Mouse (Mus musculus): ENCODE data around the gene Prr5l. TPM values are rescaled to one million over a fixed set of nuclear protein-coding genes. Genes with fewer than 3 reads are reported as not detected.

The Prr5l gene
- polyA plus RNA-seq, 1 experiment from 2014 or later, result 40.5 TPM

DNA sequence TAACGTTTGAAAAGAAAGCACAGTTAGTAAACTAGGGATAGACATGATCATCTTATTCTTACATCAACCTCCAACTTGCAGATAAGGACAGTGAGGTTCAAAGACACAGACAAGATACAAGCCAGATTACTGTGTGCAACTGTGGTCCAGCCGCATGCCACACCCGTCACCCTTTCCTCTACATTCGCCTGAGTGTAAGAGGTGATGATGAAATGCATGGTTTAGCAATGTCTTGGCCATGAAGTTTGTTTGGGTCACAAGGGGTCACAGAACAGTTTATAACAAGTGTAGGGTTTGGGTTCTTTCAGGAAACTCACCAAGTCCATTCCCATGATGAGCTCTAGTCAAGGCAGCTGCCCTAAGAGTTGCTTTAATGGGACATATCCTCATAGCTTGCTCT, 14.1 kb downstream of the Prr5l start:
- H3K9me3 ChIP-seq, result no peaks in the 10 kb centered on the region
- peaks cover 3% of the 10 kb centered on the region; the same call in 1 of the 2 replicates for H3K4me1 ChIP-seq
- no peak overlapping the region for H3K27ac ChIP-seq
- ATAC-seq (ENCODE audit: borderline replicate concordance, extremely low read depth, low FRiP score, low TSS enrichment), result no peak
- H3K9ac ChIP-seq, result no peak overlapping the region
- WGBS, result 78% methylated on average over 4 of the region's 4 CpGs
- no peak overlapping the region for H3K4me2 ChIP-seq
- H3K36me3 ChIP-seq, result no peaks in the 10 kb centered on the region
- H3K27me3 ChIP-seq, result no peaks in the 10 kb centered on the region
- H3K4me3 ChIP-seq, result no peak overlapping the region

DNA sequence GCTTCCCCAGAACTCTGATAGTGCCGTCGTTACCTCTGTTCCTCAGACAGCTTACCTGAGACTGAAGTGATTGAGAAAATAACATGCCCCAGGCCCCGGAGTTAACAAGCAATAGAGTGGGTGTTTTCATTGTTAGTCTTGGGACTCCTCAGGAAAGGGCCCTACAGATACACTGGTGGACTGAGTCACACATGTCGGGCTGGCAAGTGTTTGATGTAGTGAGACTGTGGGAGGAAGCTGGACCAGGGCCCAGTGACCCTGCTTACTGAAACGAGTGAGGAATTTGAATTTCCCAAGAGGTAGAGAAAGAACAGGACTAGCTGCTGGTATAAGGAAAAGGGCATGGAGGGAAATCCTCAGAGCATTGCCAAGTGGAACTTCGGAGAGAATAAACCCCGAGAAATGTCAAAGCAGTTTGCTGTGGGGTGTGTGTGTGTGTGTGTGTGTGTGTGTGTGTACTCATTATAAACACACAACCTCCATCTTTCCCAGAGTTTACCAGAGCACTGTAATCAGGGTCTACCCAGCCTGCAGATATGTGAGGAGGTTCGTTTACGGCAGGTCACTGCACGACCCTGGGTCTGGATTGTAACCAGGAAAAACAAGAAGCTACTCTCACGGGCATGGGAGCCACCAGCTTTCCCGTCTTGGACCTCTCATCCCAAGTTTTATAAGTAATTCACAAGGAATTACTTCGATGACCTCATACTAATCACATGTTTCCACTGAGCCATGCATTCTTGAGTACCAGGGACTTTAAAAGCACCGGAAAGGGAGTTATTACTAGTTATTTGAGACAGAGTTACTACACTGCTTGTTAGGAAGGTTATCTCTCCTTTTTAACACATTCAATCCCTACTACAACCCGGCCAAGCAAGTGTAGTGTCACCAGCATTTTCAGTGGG, 20.4 kb downstream of the Prr5l start:
- ATAC-seq (ENCODE audit: borderline replicate concordance, extremely low read depth, low FRiP score, low TSS enrichment), result peak; percentile 75; the same call in 1 of the 2 replicates

DNA sequence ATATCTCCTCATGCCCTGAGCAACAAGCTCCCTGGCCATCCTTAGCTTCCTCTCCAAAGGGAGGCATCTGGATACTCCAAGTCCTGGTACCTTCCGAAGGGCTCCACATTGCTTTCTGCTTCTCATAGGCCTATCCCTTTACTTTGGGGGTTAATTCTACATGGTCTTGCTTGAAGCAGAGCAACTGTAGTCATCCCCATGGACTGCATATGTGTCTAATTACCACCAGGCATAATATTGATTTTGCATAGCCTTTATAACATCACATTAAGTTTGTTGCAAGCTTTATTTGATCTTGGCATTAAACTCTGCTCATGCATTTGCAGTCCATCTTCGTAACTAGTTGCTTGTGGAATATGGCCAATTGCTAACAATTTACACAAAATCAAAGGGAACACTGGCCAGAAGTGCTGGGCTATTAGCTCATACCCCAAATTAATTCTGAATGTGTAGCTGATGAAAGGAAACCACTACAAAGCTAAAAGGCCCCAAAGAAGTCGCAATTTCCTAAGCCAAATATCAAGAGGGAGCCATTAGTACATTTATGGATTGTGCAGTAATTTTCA, 21.8 kb downstream of the Prr5l start:
- Histone ChIP-seq H3K9me3 (no peaks in the 10 kb centered on the region), H3K4me3 (no peak overlapping the region), H3K4me2 (no peak overlapping the region), H3K27me3 (no peaks in the 10 kb centered on the region), H3K36me3 (no peaks in the 10 kb centered on the region), H3K4me1 (peaks cover 12% of the 10 kb centered on the region; the same call in 1 of the 2 replicates), H3K27ac (no peak overlapping the region), H3K9ac (no peak overlapping the region)
- no peak for ATAC-seq (ENCODE audit: borderline replicate concordance, extremely low read depth, low FRiP score, low TSS enrichment)
- WGBS, result 87% methylated on average over 3 of the region's 3 CpGs

More for the DNA sequence above, 20.4 kb downstream of the Prr5l start:
- 0 out of 2 replicates have a peak overlapping the region, but pooled peaks have one; percentile 21 for H3K27ac ChIP-seq
- no peaks in the 10 kb centered on the region for H3K9me3 ChIP-seq
- H3K9ac ChIP-seq, result no peak overlapping the region
- H3K27me3 ChIP-seq, result no peaks in the 10 kb centered on the region
- peaks cover 12% of the 10 kb centered on the region; the same call in 1 of the 2 replicates for H3K4me1 ChIP-seq
- no peak overlapping the region for H3K4me3 ChIP-seq
- H3K36me3 ChIP-seq, result no peaks in the 10 kb centered on the region
- 48% methylated on average over 15 of the region's 15 CpGs for WGBS
- no peak overlapping the region for H3K4me2 ChIP-seq

DNA sequence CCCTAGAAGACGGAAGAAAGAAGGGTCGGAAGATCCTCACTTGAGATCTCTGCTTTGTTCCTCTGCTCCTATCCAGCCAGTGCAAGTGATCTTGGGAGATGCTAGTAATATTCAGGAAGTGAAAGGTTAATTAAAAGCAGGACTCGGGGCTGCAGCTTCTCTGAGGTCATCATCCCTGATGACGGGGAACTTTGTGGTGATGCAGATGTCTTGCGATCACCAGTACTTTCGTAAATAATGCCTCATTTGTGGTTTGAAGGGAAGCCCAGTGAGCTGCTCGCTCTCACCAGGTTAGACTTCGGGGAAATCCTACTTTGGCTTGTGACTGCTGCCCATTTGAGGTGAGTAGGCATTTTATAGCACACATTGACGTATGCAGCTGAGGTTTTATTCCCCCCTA, 26.7 kb downstream of the Prr5l start:
- Histone ChIP-seq H3K27ac (no peak overlapping the region), H3K4me2 (no peak overlapping the region), H3K36me3 (no peaks in the 10 kb centered on the region), H3K4me1 (no peaks in the 10 kb centered on the region), H3K9me3 (no peaks in the 10 kb centered on the region), H3K4me3 (no peak overlapping the region), H3K9ac (no peak overlapping the region), H3K27me3 (no peaks in the 10 kb centered on the region)
- no peak for ATAC-seq (ENCODE audit: borderline replicate concordance, extremely low read depth, low FRiP score, low TSS enrichment)
- 76% methylated on average over 9 of the region's 9 CpGs for WGBS

DNA sequence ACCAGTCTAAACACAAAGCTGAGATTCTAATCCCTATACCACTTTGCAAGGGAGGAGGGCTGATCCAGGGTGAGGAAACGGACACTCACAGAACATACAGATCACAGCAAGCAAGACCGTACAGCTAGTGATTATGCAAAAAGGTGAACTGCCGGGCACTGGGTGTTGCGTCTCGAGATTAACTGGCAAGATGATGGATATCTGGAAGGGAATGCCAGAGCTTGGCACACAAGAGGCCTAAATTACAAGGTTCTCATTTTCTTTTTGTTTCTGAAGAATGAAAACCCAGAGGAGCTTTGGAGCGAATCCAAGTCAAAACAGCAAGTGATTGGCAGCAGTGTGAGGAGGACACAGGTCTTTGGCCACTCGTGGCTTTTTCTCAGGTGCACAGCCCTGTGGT, 28.0 kb downstream of the Prr5l start:
- Histone ChIP-seq H3K9me3 (no peaks in the 10 kb centered on the region), H3K36me3 (no peaks in the 10 kb centered on the region), H3K4me2 (no peak overlapping the region), H3K27me3 (no peaks in the 10 kb centered on the region), H3K4me1 (no peaks in the 10 kb centered on the region), H3K9ac (no peak overlapping the region), H3K4me3 (no peak overlapping the region), H3K27ac (no peak overlapping the region)
- 61% methylated on average over 7 of the region's 7 CpGs for WGBS
- ATAC-seq (ENCODE audit: borderline replicate concordance, extremely low read depth, low FRiP score, low TSS enrichment), result no peak

DNA sequence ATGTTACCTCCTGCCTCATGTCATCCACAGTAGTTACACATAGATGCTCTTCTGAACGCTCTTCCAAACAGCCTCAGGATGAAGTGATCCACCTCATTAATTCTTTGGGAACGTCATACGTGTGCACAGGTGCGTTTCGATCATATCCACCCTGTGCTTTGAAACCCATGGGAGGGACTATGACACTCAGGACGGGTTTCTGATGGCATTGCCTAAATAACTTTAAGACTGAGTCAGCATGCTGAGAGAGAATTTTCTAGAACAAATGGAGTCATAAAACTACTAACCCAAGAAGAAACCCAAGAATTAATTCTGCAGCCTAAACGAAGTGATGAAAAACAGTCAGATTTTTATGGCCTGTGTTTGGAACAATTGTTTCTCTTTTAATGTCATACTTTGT, 40.1 kb downstream of the Prr5l start:
- H3K9ac ChIP-seq, result no peak overlapping the region

DNA sequence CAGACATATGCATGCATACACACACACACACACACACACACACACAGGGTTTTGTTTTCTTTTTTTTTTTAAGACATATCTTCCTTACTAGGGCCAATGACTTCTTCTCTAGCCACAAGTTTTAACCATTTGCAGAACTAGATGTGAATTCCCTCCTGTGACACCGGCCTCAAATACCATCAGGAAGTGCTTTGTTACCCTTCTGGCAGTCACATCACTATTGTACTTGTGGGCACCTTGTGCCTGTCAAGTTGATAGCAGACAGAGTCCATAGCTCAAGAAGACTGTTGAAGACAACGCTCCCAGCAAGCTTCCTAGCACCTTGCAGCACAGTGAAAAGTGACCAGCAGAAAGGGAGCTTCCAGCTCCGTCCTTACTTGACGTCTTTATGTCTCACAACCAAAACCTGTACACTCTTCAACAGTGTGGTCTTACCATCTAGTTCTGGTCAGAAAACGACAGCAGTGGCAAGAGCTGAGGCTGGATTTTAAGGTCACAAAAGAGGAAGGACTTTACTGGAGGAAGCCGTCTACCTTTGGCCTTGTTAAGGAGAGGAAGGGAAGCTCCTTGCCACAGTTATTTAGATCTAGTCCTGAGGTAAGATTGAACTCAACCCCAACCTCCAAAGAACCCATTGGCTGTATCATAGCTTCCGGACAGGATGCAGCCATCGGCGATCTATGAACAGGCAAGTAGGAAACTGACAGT, 47.9 kb downstream of the Prr5l start:
- H3K9me3 ChIP-seq, result no peaks in the 10 kb centered on the region
- no peak overlapping the region for H3K27ac ChIP-seq
- 78% methylated on average over 9 of the region's 9 CpGs for WGBS
- no peak overlapping the region for H3K4me3 ChIP-seq
- H3K9ac ChIP-seq, result no peak overlapping the region
- H3K36me3 ChIP-seq, result no peaks in the 10 kb centered on the region
- no peak overlapping the region for H3K4me2 ChIP-seq
- ATAC-seq (ENCODE audit: borderline replicate concordance, extremely low read depth, low FRiP score, low TSS enrichment), result no peak
- no peaks in the 10 kb centered on the region; the same call in 1 of the 2 replicates for H3K27me3 ChIP-seq
- peaks cover 19% of the 10 kb centered on the region for H3K4me1 ChIP-seq

More for the DNA sequence above, 40.1 kb downstream of the Prr5l start:
- ATAC-seq (ENCODE audit: borderline replicate concordance, extremely low read depth, low FRiP score, low TSS enrichment), result no peak
- H3K4me1 ChIP-seq, result no peaks in the 10 kb centered on the region
- no peaks in the 10 kb centered on the region for H3K27me3 ChIP-seq
- no peak overlapping the region for H3K27ac ChIP-seq
- H3K4me2 ChIP-seq, result no peak overlapping the region
- H3K4me3 ChIP-seq, result no peak overlapping the region
- WGBS, result 82% methylated on average over 7 of the region's 7 CpGs
- H3K9me3 ChIP-seq, result no peaks in the 10 kb centered on the region
- no peaks in the 10 kb centered on the region for H3K36me3 ChIP-seq

DNA sequence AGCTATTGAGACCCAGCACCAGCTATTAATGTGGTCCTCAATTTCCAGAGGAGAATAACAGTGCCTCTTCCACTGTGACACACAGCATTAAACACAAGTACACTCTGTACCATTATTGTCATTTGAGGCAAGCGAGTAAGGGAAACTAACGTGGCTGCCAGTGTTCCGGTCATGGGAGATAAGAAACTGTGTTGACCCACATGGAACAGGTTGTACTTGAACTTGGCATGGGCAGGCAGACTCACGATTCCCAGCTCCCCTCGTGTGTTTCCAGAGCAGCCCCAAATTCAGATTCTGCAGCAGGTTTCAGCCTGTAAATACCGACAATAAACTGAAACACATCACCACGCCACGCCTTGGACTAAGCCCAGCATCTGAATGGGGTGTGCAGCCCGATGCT, 50.5 kb downstream of the Prr5l start:
- WGBS, result 54% methylated on average over 9 of the region's 9 CpGs
- Histone ChIP-seq H3K27ac (no peak overlapping the region), H3K36me3 (no peaks in the 10 kb centered on the region), H3K27me3 (no peaks in the 10 kb centered on the region; the same call in 1 of the 2 replicates), H3K9ac (no peak overlapping the region), H3K9me3 (no peaks in the 10 kb centered on the region), H3K4me3 (no peak overlapping the region), H3K4me1 (peaks cover 43% of the 10 kb centered on the region), H3K4me2 (no peak overlapping the region)
- no peak for ATAC-seq (ENCODE audit: borderline replicate concordance, extremely low read depth, low FRiP score, low TSS enrichment)

DNA sequence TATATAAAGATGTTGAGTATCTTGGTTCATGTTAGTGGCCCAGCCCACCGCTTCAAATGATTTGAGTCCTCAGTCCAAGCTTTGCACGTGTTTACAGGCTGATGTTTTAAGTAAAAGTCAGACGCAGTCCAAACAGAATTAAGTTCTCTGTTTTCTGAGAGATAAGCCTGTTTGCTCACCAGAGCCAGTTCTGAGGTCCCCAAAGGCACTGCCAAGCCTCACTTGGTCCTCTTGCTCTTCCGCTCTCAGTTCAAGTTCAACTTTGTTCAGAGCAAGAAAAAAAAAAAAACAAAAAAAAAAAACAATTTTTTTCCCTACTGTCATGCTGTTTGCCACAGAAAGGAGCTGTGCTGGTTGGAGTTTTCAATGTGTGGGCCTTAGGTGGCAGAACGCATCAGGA, 51.0 kb downstream of the Prr5l start:
- ATAC-seq (ENCODE audit: borderline replicate concordance, extremely low read depth, low FRiP score, low TSS enrichment), result no peak
- Histone ChIP-seq H3K36me3 (no peaks in the 10 kb centered on the region), H3K9ac (no peak overlapping the region), H3K4me3 (no peak overlapping the region), H3K27ac (no peak overlapping the region), H3K4me1 (peaks cover 48% of the 10 kb centered on the region), H3K4me2 (no peak overlapping the region), H3K27me3 (no peaks in the 10 kb centered on the region; the same call in 1 of the 2 replicates), H3K9me3 (no peaks in the 10 kb centered on the region)
- WGBS, result 68% methylated on average over 5 of the region's 5 CpGs

DNA sequence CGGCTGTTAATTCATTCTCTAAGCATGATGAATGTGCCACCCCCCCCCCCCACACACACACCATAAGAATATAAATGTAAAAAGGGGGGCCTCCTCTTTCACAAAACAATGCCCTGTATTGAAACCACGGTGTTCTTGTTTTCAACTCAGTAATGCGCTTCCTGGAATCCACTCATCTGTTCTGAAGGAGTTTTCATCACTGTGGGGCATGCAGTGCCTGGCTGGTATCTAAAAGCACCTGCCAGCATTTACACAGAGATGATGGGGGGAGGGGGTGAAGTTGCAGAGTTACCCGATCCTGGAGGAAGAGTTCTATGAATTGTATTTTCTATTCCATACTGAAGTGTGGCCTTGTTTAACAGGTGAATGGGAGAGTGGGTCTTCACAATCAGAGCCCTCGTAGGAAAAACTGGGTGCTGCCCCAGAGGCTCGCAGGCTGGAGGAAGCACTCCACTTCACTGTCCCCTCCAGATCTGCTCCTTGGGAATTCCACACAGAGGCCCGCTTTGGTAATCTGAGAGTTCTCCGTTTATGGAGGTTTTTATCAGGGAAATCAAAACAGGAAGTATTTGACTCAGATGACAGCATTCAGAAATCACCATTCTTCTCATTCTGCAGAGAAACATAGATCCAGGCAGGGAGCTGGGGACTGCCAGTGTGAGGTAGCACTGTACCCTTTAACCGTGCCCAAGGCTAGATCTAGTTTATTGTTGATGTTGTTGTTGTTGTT, 52.5 kb downstream of the Prr5l start:
- Histone ChIP-seq H3K4me3 (no peak overlapping the region), H3K27ac (no peak overlapping the region; the same call in 1 of the 2 replicates), H3K4me1 (peaks cover 48% of the 10 kb centered on the region), H3K9ac (no peak overlapping the region), H3K4me2 (peak overlapping the region; percentile 26), H3K9me3 (no peaks in the 10 kb centered on the region), H3K27me3 (no peaks in the 10 kb centered on the region), H3K36me3 (no peaks in the 10 kb centered on the region)
- WGBS, result 24% methylated on average over 9 of the region's 9 CpGs
- no peak; the same call in 1 of the 2 replicates for ATAC-seq (ENCODE audit: borderline replicate concordance, extremely low read depth, low FRiP score, low TSS enrichment)

DNA sequence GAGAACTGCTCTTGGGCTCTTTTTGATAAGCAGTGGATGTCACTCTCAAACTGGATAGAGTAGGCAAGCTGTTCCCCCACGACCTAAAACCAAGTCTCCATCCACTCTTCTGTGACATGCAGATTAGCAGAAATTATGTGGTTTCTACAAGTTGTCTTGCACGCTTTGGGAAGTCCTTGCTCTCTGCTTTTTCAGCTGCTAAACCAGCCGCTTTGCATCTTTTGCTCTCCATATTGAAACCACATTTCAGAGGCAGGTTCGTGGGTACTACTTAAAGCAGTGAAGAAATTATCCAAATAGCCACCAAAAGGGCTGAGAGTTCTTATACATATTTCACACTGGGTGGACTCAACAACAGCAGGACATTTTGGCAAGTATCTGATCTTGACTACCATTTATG, 53.8 kb downstream of the Prr5l start:
- Histone ChIP-seq H3K9ac (no peak overlapping the region), H3K4me1 (peaks cover 48% of the 10 kb centered on the region), H3K9me3 (no peaks in the 10 kb centered on the region), H3K27me3 (no peaks in the 10 kb centered on the region), H3K27ac (no peak overlapping the region), H3K4me3 (no peak overlapping the region), H3K36me3 (no peaks in the 10 kb centered on the region), H3K4me2 (no peak overlapping the region)
- WGBS, result 72% methylated on average over 4 of the region's 4 CpGs
- ATAC-seq (ENCODE audit: borderline replicate concordance, extremely low read depth, low FRiP score, low TSS enrichment), result no peak
